Mouse (Mus musculus): ENCODE measurements around the gene Fbln7. TPM values are rescaled to one million over a fixed set of nuclear protein-coding genes. Genes with fewer than 3 reads are reported as not detected.

Fbln7 gene
- total and polyA plus RNA-seq, 3 experiments = not detected

GRCm38 (mm10) chr2:128865061-128865460 lies 2.3 kb downstream of the Fbln7 start:
- no peaks in the 10 kb centered on the region for H3K36me3 ChIP-seq (ENCODE audit: control insufficient read depth in 1 of 2, insufficient read depth in 2 of 2, low read length in 2 of 2)
- no peak overlapping the region for H3K4me3 ChIP-seq (ENCODE audit: control insufficient read depth in 1 of 2, insufficient read depth in 1 of 2, low read depth in 2 of 2, low read length in 2 of 2)
- no peaks in the 10 kb centered on the region for H3K79me2 ChIP-seq (ENCODE audit: control insufficient read depth, insufficient read depth, low read length, poor library complexity)
- no peak for DNase-seq (ENCODE audit: low read depth, low spot score)
- no peak overlapping the region for H3K9ac ChIP-seq (ENCODE audit: control insufficient read depth, low read depth, low read length, poor library complexity, severe bottlenecking)
- no peaks in the 10 kb centered on the region for H3K4me1 ChIP-seq (ENCODE audit: control insufficient read depth in 1 of 2, insufficient read depth in 2 of 2, low read length in 2 of 2)
- H3K27me3 ChIP-seq (ENCODE audit: control insufficient read depth in 1 of 2, insufficient read depth in 2 of 2, low read length in 2 of 2) = no peaks in the 10 kb centered on the region; a peak in 1 of 4 replicates
- H3K9me3 ChIP-seq (replicated peaks; ENCODE audit: insufficient read depth, low read length) = no peaks in the 10 kb centered on the region
- TF ChIP-seq NELFE (IDR thresholded peaks at IDR 0.05; ENCODE audit: low read depth, low read length) (no peak), HCFC1 (IDR thresholded peaks at IDR 0.05; ENCODE audit: low read depth, low read length) (no peak), USF2 (IDR thresholded peaks at IDR 0.05; ENCODE audit: borderline replicate concordance in 1 of 2, insufficient read depth in 1 of 2, low read depth in 1 of 2, low read length in 2 of 2) (no peak), CTCF (IDR thresholded peaks at IDR 0.05 in 2 of 3, conservative IDR thresholded peaks at IDR 0.05 in 1 of 3; ENCODE audit: control insufficient read depth in 1 of 3, insufficient read depth in 1 of 3, low read depth in 2 of 3, low read length in 3 of 3, poor library complexity in 1 of 3, severe bottlenecking in 1 of 3) (no peak), TAL1 (IDR thresholded peaks at IDR 0.05; ENCODE audit: low read length) (no peak), E2F4 (IDR thresholded peaks at IDR 0.05; ENCODE audit: borderline replicate concordance, low read depth, low read length) (no peak), POLR2A (IDR thresholded peaks at IDR 0.05; ENCODE audit: control insufficient read depth in 1 of 2, insufficient read depth in 1 of 2, low read depth in 1 of 2, low read length in 2 of 2, poor library complexity in 1 of 2) (no peak), ZNF384 (IDR thresholded peaks at IDR 0.05; ENCODE audit: low read depth, low read length) (no peak), ZC3H11A (IDR thresholded peaks at IDR 0.05; ENCODE audit: low read depth, low read length) (no peak), MYB (IDR thresholded peaks at IDR 0.05; ENCODE audit: low read depth, low read length) (no peak)
- no peak overlapping the region for H3K27ac ChIP-seq (ENCODE audit: control insufficient read depth, low read depth, low read length)

- DNase-seq (ENCODE audit: low read depth, low spot score) = no peak
- TF ChIP-seq MYB (IDR thresholded peaks at IDR 0.05; ENCODE audit: low read depth, low read length) (no peak), ZNF384 (IDR thresholded peaks at IDR 0.05; ENCODE audit: low read depth, low read length) (no peak), POLR2AphosphoS5 (IDR thresholded peaks at IDR 0.05; ENCODE audit: borderline replicate concordance, low read depth, low read length) (no peak), MAFK (IDR thresholded peaks at IDR 0.05; ENCODE audit: borderline replicate concordance, low read depth, low read length) (peak; percentile 40; the same call in 1 of the 2 replicates), ZKSCAN1 (IDR thresholded peaks at IDR 0.05; ENCODE audit: low read depth, low read length) (no peak), ZMIZ1 (IDR thresholded peaks at IDR 0.05; ENCODE audit: low read depth, low read length) (no peak), SMC3 (IDR thresholded peaks at IDR 0.05; ENCODE audit: low read depth, low read length) (no peak), JUND (IDR thresholded peaks at IDR 0.05; ENCODE audit: low read depth, low read length) (no peak)
- Histone ChIP-seq H3K27ac (ENCODE audit: control insufficient read depth, low read depth, low read length) (no peak overlapping the region), H3K4me1 (ENCODE audit: control insufficient read depth in 1 of 2, insufficient read depth in 2 of 2, low read length in 2 of 2) (no peaks in the 10 kb centered on the region), H3K9me3 (replicated peaks; ENCODE audit: insufficient read depth, low read length) (no peaks in the 10 kb centered on the region), H3K9ac (ENCODE audit: control insufficient read depth, low read depth, low read length, poor library complexity, severe bottlenecking) (no peak overlapping the region), H3K27me3 (ENCODE audit: control insufficient read depth in 1 of 2, insufficient read depth in 2 of 2, low read length in 2 of 2) (no peaks in the 10 kb centered on the region; a peak in 1 of 4 replicates), H3K79me2 (ENCODE audit: control insufficient read depth, insufficient read depth, low read length, poor library complexity) (no peaks in the 10 kb centered on the region), H3K4me3 (ENCODE audit: control insufficient read depth in 1 of 2, insufficient read depth in 1 of 2, low read depth in 2 of 2, low read length in 2 of 2) (no peak overlapping the region), H3K36me3 (ENCODE audit: control insufficient read depth in 1 of 2, insufficient read depth in 2 of 2, low read length in 2 of 2) (no peaks in the 10 kb centered on the region)
Observed at GRCm38 (mm10) chr2:128871656-128872055, 8.9 kb downstream of the Fbln7 start.
